Mouse (Mus musculus) MEL (cell line): ENCODE results near the gene Cldn11. TPM values are rescaled to one million over a fixed set of nuclear protein-coding genes. Genes with fewer than 3 reads are reported as not detected.

Experiments used
- DNase-seq: peaks from one replicate; pipeline ENCODE4 v3.0.0; 2011; ENCODE audit warnings: low read depth, low spot score
- H3K27ac ChIP-seq: 2 replicates; pipeline ENCODE4 v1.5.1; 2012; ENCODE audit warnings: low read depth, mild to moderate bottlenecking, control low read depth, low read length, moderate library complexity; ENCODE audit not compliant: control insufficient read depth
- H3K27me3 ChIP-seq, 2 experiments: fragments of 150-350 bp in 1 of 2; sonication (generic) in 1 of 2; 2 replicates each; pipeline ENCODE4 v1.6.1; 2012; ENCODE audit warnings: low read length in 2 of 2, mild to moderate bottlenecking in 2 of 2, improper control_type of control experiment in 1 of 2, moderate library complexity in 1 of 2; ENCODE audit not compliant: insufficient read depth in 2 of 2, control insufficient read depth in 1 of 2
- H3K36me3 ChIP-seq, 2 experiments: 2 replicates each; pipeline ENCODE4 v1.6.1; 2012 to 2014; ENCODE audit warnings: low read length in 2 of 2, improper control_type of control experiment in 1 of 2, inconsistent platforms in 1 of 2, mild to moderate bottlenecking in 1 of 2; ENCODE audit not compliant: insufficient read depth in 2 of 2, control insufficient read depth in 1 of 2
- H3K4me1 ChIP-seq, 2 experiments: fragments of 150-350 bp in 1 of 2; sonication (generic) in 1 of 2; 2 replicates each; pipeline ENCODE4 v1.6.1; 2012; ENCODE audit warnings: low read length in 2 of 2, improper control_type of control experiment in 1 of 2, mild to moderate bottlenecking in 1 of 2; ENCODE audit not compliant: insufficient read depth in 2 of 2, control insufficient read depth in 1 of 2
- H3K4me3 ChIP-seq, 2 experiments: fragments of 150-350 bp in 1 of 2; sonication (generic) in 1 of 2; 2 replicates each; pipeline ENCODE4 v1.5.1; 2012; ENCODE audit warnings: low read depth in 2 of 2, low read length in 2 of 2, mild to moderate bottlenecking in 2 of 2, moderate library complexity in 2 of 2, control low read depth in 1 of 2, improper control_type of control experiment in 1 of 2; ENCODE audit not compliant: control insufficient read depth in 1 of 2, insufficient read depth in 1 of 2
- H3K79me2 ChIP-seq: 2 replicates; pipeline ENCODE4 v1.6.1; 2012; ENCODE audit warnings: mild to moderate bottlenecking, low read length, moderate library complexity; ENCODE audit not compliant: control insufficient read depth, poor library complexity, insufficient read depth
- H3K9ac ChIP-seq: 2 replicates; pipeline ENCODE4 v1.6.1; 2012; ENCODE audit warnings: low read depth, mild to moderate bottlenecking, control low read depth, low read length, moderate library complexity; ENCODE audit not compliant: control insufficient read depth, poor library complexity, severe bottlenecking
- H3K9me3 ChIP-seq: fragments of 150-350 bp; sonication (generic); replicated peaks from 2 replicates; pipeline ENCODE4 v1.6.1; 2012; ENCODE audit warnings: mild to moderate bottlenecking, low read length, improper control_type of control experiment, moderate library complexity; ENCODE audit not compliant: insufficient read depth
- CTCF ChIP-seq, 3 experiments: IDR thresholded peaks in 2 of 3; conservative IDR thresholded peaks in 1 of 3; 2 replicates each; pipeline ENCODE4 v1.5.1; 2011 to 2012; ENCODE audit warnings: low read length in 3 of 3, low read depth in 2 of 3, mild to moderate bottlenecking in 2 of 3, improper control_type of control experiment in 1 of 3, inconsistent platforms in 1 of 3, mixed read lengths in 1 of 3, moderate library complexity in 1 of 3; ENCODE audit not compliant: control insufficient read depth in 1 of 3, insufficient read depth in 1 of 3, poor library complexity in 1 of 3, severe bottlenecking in 1 of 3
- E2F4 ChIP-seq: IDR thresholded peaks from 2 replicates; pipeline ENCODE4 v1.6.1; 2011; ENCODE audit warnings: low read depth, low read length, improper control_type of control experiment, borderline replicate concordance
- ELF1 ChIP-seq: IDR thresholded peaks from 2 replicates; pipeline ENCODE4 v1.6.1; 2014; ENCODE audit warnings: low read depth, mild to moderate bottlenecking, inconsistent platforms, low read length, improper control_type of control experiment, moderate library complexity
- ETS1 ChIP-seq: IDR thresholded peaks from 2 replicates; pipeline ENCODE4 v1.6.1; 2012; ENCODE audit warnings: low read depth, mild to moderate bottlenecking, inconsistent platforms, low read length, improper control_type of control experiment, moderate library complexity
- GABPA ChIP-seq: IDR thresholded peaks from 2 replicates; pipeline ENCODE4 v1.6.1; 2012; ENCODE audit warnings: low read depth, mild to moderate bottlenecking, inconsistent platforms, low read length, improper control_type of control experiment, moderate library complexity
- GATA1 ChIP-seq: IDR thresholded peaks from 2 replicates; pipeline ENCODE4 v1.6.1; 2011; ENCODE audit warnings: low read depth, low read length, improper control_type of control experiment
- HCFC1 ChIP-seq: IDR thresholded peaks from 2 replicates; pipeline ENCODE4 v1.6.1; 2012; ENCODE audit warnings: low read depth, mild to moderate bottlenecking, inconsistent platforms, low read length, improper control_type of control experiment, moderate library complexity
- KAT2A ChIP-seq: conservative IDR thresholded peaks from 2 replicates; pipeline ENCODE4 v1.6.1; 2012; ENCODE audit warnings: low read depth, low read length, improper control_type of control experiment, inconsistent platforms
- MAX ChIP-seq: IDR thresholded peaks from 2 replicates; pipeline ENCODE4 v1.6.1; 2011; ENCODE audit warnings: low read length, improper control_type of control experiment
- MAZ ChIP-seq: IDR thresholded peaks from 2 replicates; pipeline ENCODE4 v1.6.1; 2012; ENCODE audit warnings: low read depth, mild to moderate bottlenecking, inconsistent platforms, low read length, improper control_type of control experiment
- MEF2A ChIP-seq: IDR thresholded peaks from 2 replicates; pipeline ENCODE4 v1.6.1; 2014; ENCODE audit warnings: low read depth, mild to moderate bottlenecking, inconsistent platforms, low read length, improper control_type of control experiment; ENCODE audit not compliant: poor library complexity, insufficient replicate concordance, severe bottlenecking; ENCODE audit errors: extremely low read depth
- MXI1 ChIP-seq: IDR thresholded peaks from 2 replicates; pipeline ENCODE4 v1.6.1; 2011; ENCODE audit warnings: mild to moderate bottlenecking, low read depth, low read length, improper control_type of control experiment
- MYB ChIP-seq: IDR thresholded peaks from 2 replicates; pipeline ENCODE4 v1.6.1; 2011; ENCODE audit warnings: mild to moderate bottlenecking, low read depth, low read length, improper control_type of control experiment
- MYC ChIP-seq: IDR thresholded peaks from 2 replicates; pipeline ENCODE4 v1.6.1; 2011; ENCODE audit warnings: low read depth, mild to moderate bottlenecking, low read length, improper control_type of control experiment, moderate library complexity
- POLR2A ChIP-seq, 2 experiments: IDR thresholded peaks; 2 replicates each; pipeline ENCODE4 v1.6.1; 2011 to 2012; ENCODE audit warnings: low read length in 2 of 2, mild to moderate bottlenecking in 2 of 2, control low read depth in 1 of 2, improper control_type of control experiment in 1 of 2, low read depth in 1 of 2, moderate library complexity in 1 of 2; ENCODE audit not compliant: control insufficient read depth in 1 of 2, insufficient read depth in 1 of 2, poor library complexity in 1 of 2
- POLR2AphosphoS2 ChIP-seq: IDR thresholded peaks from 2 replicates; pipeline ENCODE4 v1.6.1; 2011; ENCODE audit warnings: low read length, improper control_type of control experiment
- RCOR1 ChIP-seq: IDR thresholded peaks from 2 replicates; pipeline ENCODE4 v1.6.1; 2012; ENCODE audit warnings: low read depth, mild to moderate bottlenecking, inconsistent platforms, low read length, improper control_type of control experiment
- TAL1 ChIP-seq: IDR thresholded peaks from 2 replicates; pipeline ENCODE4 v1.6.1; 2012; ENCODE audit warnings: mild to moderate bottlenecking, inconsistent platforms, low read length, moderate library complexity, mixed read lengths
- TBP ChIP-seq: IDR thresholded peaks from 2 replicates; pipeline ENCODE4 v1.8.0; 2011; ENCODE audit warnings: low read depth, low read length, improper control_type of control experiment
- TCF12 ChIP-seq: IDR thresholded peaks from 2 replicates; pipeline ENCODE4 v1.6.1; 2014; ENCODE audit warnings: low read depth, mild to moderate bottlenecking, inconsistent platforms, low read length, improper control_type of control experiment, moderate library complexity
- USF1 ChIP-seq: IDR thresholded peaks from 2 replicates; pipeline ENCODE4 v1.6.1; 2014; ENCODE audit warnings: low read depth, mild to moderate bottlenecking, inconsistent platforms, low read length, improper control_type of control experiment, moderate library complexity
- USF2 ChIP-seq, 2 experiments: IDR thresholded peaks; 2 replicates each; pipeline ENCODE4 v1.6.1; 2011 to 2012; ENCODE audit warnings: improper control_type of control experiment in 2 of 2, low read length in 2 of 2, borderline replicate concordance in 1 of 2, inconsistent platforms in 1 of 2, low read depth in 1 of 2, mild to moderate bottlenecking in 1 of 2; ENCODE audit not compliant: insufficient read depth in 1 of 2
- ZC3H11A ChIP-seq: IDR thresholded peaks from 2 replicates; pipeline ENCODE4 v1.6.1; 2012; ENCODE audit warnings: low read depth, mild to moderate bottlenecking, inconsistent platforms, low read length, improper control_type of control experiment
- ZMIZ1 ChIP-seq: IDR thresholded peaks from 2 replicates; pipeline ENCODE4 v1.6.1; 2012; ENCODE audit warnings: low read depth, mild to moderate bottlenecking, inconsistent platforms, low read length, improper control_type of control experiment, moderate library complexity
- ZNF384 ChIP-seq: IDR thresholded peaks from 2 replicates; pipeline ENCODE4 v1.6.1; 2012; ENCODE audit warnings: low read depth, mild to moderate bottlenecking, inconsistent platforms, low read length, improper control_type of control experiment
- polyA plus RNA-seq, 2 experiments: library from polyadenylated mRNA; stranded (reverse) in 1 of 2; unstranded in 1 of 2; fragments of >175 nt in 1 of 2; fragments of >200 nt in 1 of 2; gene quantifications; 2 replicates each; pipeline versions ENCODE4 v1.2.1 to v1.2.4; 2012; ENCODE audit warnings: low replicate concordance in 2 of 2, low read depth in 1 of 2; ENCODE audit not compliant: insufficient read length in 2 of 2, insufficient read depth in 1 of 2, missing spikeins in 1 of 2
- total RNA-seq: library from RNA; depleted of rRNA; stranded (reverse); fragments of 300-350 nt; gene quantifications from 2 replicates; pipeline ENCODE4 v1.2.3, GENCODE M21; 2012

Gene Cldn11
- total and polyA plus RNA-seq, 3 experiments = not detected

- no peaks in the 10 kb centered on the region for H3K36me3 ChIP-seq
- H3K9ac ChIP-seq = no peak overlapping the region
- no peaks in the 10 kb centered on the region; a peak in 2 of 4 replicates for H3K27me3 ChIP-seq
- no peaks in the 10 kb centered on the region for H3K79me2 ChIP-seq
- H3K27ac ChIP-seq = no peak overlapping the region
- no peak for DNase-seq
- H3K9me3 ChIP-seq = no peaks in the 10 kb centered on the region
- H3K4me1 ChIP-seq = no peaks in the 10 kb centered on the region
- no peak overlapping the region for H3K4me3 ChIP-seq
- TF ChIP-seq ZC3H11A (no peak), RCOR1 (no peak), ETS1 (no peak), POLR2A (IDR thresholded peaks at IDR 0.05; ENCODE audit: control insufficient read depth in 1 of 2, insufficient read depth in 1 of 2, low read depth in 1 of 2, low read length in 2 of 2, poor library complexity in 1 of 2) (no peak), POLR2AphosphoS2 (no peak), TCF12 (no peak), ZNF384 (no peak), MYB (no peak), MEF2A (no peak), HCFC1 (no peak), KAT2A (no peak), GATA1 (no peak), MAZ (no peak), MAX (no peak), ELF1 (no peak), CTCF (IDR thresholded peaks at IDR 0.05 in 2 of 3, conservative IDR thresholded peaks at IDR 0.05 in 1 of 3; ENCODE audit: control insufficient read depth in 1 of 3, insufficient read depth in 1 of 3, low read depth in 2 of 3, low read length in 3 of 3, poor library complexity in 1 of 3, severe bottlenecking in 1 of 3) (no peak), USF2 (IDR thresholded peaks at IDR 0.05; ENCODE audit: borderline replicate concordance in 1 of 2, insufficient read depth in 1 of 2, low read depth in 1 of 2, low read length in 2 of 2) (no peak), TAL1 (no peak), E2F4 (no peak), MXI1 (no peak)
- TF ChIP-seq, all 39 proteins: peak for 0
These were observed 1.1 kb upstream of the Cldn11 start for GRCm38 (mm10) chr3:31148595-31148994.

- no peaks in the 10 kb centered on the region for H3K4me1 ChIP-seq
- H3K36me3 ChIP-seq = no peaks in the 10 kb centered on the region
- H3K4me3 ChIP-seq = no peak overlapping the region
- no peak for DNase-seq
- H3K79me2 ChIP-seq = no peaks in the 10 kb centered on the region
- peaks cover 0 to 1% of the 10 kb centered on the region in 2 experiments; a peak in 2 of 4 replicates for H3K27me3 ChIP-seq
- no peaks in the 10 kb centered on the region for H3K9me3 ChIP-seq
- no peak overlapping the region for H3K9ac ChIP-seq
- H3K27ac ChIP-seq = no peak overlapping the region
- TF ChIP-seq TAL1 = no peak
- TF ChIP-seq POLR2AphosphoS2 = no peak
- TF ChIP-seq MYC = no peak
- no peak for TF ChIP-seq TCF12
- TF ChIP-seq USF1 = no peak
- TF ChIP-seq GABPA = no peak
- TF ChIP-seq ZMIZ1 = no peak
- TF ChIP-seq CTCF (IDR thresholded peaks at IDR 0.05 in 2 of 3, conservative IDR thresholded peaks at IDR 0.05 in 1 of 3; ENCODE audit: control insufficient read depth in 1 of 3, insufficient read depth in 1 of 3, low read depth in 2 of 3, low read length in 3 of 3, poor library complexity in 1 of 3, severe bottlenecking in 1 of 3) = no peak
- TF ChIP-seq TBP = no peak
- no peak for TF ChIP-seq E2F4
- no peak for TF ChIP-seq ZC3H11A
- TF ChIP-seq MAZ = no peak
These were observed 2.4 kb downstream of the Cldn11 start for GRCm38 (mm10) chr3:31152108-31152507.
